Mouse (Mus musculus) adrenal gland (tissue): ENCODE data around the gene Phyh.

Experiments
- intact Hi-C: fragments of 180-260 bp; cut with DNase I; formaldehyde crosslinking; loops from one replicate; pipeline ENCODE4 v1.15.1; 2025
- long read RNA-seq, 2 experiments: library from polyadenylated mRNA; unstranded; transcript quantifications; one replicate each; pipeline ENCODE4 v2.0.0; 2020; ENCODE audit warnings: borderline replicate concordance in 1 of 2; ENCODE audit not compliant: insufficient replicate concordance in 1 of 2

Phyh gene
- long read RNA-seq, experiment 1, transcript Phyh-201 (9 exons, 1,438 nt) = major isoform, 196 of 212 reads
- long read RNA-seq, experiment 1, partial matches to known transcripts = 7 of 212 reads
- long read RNA-seq, experiment 1, other reads (novel, unspliced or antisense) = 4 of 212 reads
- long read RNA-seq, experiment 2, transcript Phyh-201 (9 exons, 1,438 nt) = major isoform, 239 of 251 reads
- long read RNA-seq, experiment 2, partial matches to known transcripts = 3 of 251 reads
- long read RNA-seq, experiment 2, other reads (novel, unspliced or antisense) = 4 of 251 reads

DNA sequence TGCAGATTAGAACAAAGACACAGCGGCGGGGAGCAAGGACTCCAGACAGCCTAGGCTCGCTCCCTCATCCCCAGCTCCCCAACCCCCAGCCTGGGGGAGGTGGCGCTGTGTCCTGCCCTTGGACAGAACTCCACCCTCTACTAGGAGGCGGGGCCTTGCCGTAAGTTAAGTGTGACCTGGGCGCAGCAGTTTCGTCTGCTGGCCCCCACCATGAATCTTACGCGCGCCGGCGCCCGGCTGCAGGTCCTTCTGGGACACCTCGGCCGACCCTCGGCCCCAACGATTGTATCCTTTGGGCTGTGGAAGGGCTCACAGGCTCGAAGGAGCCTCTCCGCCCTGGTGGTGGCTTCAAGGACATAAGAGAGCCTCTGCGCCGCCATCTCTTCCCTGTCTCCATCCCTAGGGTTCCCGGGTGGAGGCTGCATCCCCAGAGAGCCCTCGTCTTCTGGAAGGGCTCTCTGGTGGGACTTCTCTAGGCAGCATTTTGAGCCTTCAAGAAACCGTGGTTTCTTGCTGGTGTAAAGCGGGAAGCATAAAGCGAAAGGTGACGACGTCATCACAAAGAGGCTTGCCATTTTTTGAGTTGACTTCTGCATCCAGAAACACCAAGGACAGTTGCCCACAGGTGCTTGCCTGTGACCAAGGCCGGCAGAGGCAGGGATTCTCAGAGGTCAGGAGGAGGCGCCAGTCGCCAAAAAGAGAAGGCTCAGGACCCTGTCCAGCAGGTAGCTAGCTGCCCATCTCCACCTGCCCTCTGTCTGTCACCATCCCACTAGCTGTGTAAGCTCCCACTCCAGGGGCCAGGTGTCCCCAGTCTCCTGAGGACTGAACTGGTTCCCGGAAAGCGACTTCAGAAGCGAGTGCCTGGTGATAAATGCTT is at the start of gene Phyh:
Gene Phyh, plus strand, starts transcription at position 160 of the 880 bp plus-strand sequence.
- intact Hi-C loops = loop anchor here (5.0 kb wide), 1 partner anchor 68 kb away; no protein-coding TSS in a partner anchor

DNA sequence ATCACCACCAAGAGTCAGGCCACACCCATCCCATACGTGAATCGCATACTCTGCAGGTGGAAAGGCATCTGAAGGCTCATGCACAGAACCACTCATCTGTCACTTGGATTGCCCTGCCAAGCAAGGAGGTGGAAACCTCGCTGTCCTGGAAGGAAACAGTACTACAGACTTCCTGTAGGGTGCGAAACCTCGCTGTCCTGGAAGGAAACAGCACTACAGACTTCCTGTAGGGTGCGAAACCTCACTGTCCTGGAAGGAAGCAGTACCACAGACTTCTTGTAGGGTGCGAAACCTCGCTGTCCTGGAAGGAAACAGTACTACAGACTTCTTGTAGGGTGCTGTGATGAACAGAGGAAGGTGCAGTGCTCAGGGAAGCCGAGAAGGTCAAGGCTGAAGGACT is 46.1 kb upstream of the Phyh start:
- intact Hi-C loops = no loop called here

GRCm38 (mm10) chr2:4873331-4873730 is 45.5 kb upstream of the Phyh start:
- intact Hi-C loops = no loop called here

DNA sequence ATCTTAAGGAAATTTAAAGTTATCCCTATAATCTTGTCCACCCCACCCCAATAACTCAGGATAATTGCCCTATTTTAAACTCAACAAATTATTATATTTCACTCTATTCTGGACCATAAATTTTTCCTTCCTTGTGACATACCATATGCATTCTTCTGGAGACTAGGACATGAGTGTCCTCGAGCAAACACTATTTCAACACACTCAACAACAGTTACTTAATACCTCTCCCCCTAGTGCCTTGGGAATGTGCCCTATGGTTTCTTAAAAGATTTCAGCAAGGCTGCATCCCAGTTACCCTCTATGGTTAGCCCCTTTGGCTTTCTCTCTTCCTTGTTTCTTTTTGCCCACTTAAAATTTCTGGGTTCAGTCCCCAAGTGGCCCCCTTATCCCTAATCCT is 43.7 kb upstream of the Phyh start:
- intact Hi-C loops = no loop called here

- intact Hi-C loops = no loop called here
These were observed 42.7 kb upstream of the Phyh start for GRCm38 (mm10) chr2:4876131-4876530.

DNA sequence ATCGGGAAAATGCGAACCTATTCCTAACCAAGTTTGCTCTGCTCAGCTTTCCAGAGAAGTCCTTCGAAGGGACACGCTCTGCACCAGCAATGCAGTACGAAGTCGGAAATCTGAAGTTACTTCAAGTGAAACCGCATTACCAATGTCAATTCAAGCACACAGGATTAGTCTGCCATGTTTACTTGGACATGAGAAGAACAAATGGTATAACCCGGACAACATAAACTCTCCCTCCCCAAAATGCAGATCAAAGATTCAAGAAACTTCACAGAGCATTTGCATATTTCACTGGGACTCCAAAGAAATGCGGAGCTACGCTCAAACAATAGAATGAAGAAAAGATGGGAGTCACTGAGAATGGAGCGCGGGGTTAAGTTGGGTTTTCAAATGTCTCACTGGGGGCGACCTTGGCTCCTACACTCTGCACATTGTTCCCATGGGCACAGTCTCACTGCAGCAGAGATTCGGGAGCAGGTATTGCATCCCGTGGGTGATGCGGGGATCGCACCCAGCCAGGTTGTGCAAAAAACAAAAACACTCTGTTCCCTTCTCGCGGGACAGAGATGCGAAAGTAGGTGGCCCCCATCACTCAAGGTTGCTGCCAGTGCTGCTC is 38.0 kb upstream of the Phyh start:
- intact Hi-C loops = no loop called here

- intact Hi-C loops = no loop called here
These were observed 37.2 kb upstream of the Phyh start, which contains the start of gene Sephs1 for GRCm38 (mm10) chr2:4881350-4882248. TSS of gene Sephs1 (plus strand) at chr2:4881564.

GRCm38 (mm10) chr2:4882249-4882791 is 36.5 kb upstream of the Phyh start:
- intact Hi-C loops = no loop called here

GRCm38 (mm10) chr2:4883009-4883704 is 35.7 kb upstream of the Phyh start:
- intact Hi-C loops = no loop called here

DNA sequence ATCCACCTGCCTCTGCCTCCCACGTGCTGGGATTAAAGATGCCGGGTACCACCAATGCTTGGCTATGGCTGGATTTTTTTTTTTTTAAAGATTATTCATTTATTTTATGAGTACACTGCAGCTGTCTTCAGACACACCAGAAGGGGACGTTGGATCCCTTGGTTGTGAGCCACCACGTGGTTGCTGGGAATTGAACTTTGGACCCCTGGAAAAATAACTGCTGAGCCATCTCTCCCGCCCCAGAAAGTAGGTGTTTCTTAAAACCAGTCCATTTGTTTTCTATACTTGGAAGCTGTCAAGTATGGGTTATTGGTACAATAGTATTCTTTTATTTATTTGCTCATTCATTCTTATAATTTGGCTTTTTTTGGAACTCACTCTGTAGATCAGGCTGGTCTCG is 31.9 kb upstream of the Phyh start:
- intact Hi-C loops = no loop called here

DNA sequence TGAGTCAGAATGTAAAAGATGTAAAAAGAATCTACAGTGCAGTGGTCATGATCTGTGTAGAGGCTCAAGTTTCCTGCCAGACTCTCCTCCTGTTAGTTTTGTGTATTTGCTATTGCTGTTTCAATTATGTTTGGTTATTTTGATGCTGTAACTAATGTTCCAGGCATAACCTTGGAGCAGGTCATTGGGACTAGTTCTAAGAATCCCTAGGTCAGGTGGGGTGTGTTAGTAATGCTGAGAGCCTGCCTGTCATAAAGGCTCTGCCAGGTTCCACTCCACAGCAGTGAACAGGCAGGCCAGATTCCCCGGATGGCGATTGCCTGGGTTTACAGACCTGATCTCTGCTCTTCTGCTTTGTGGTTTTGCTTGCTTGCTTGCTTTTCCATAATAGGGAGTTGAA is 23.2 kb upstream of the Phyh start:
- intact Hi-C loops = no loop called here

- intact Hi-C loops = no loop called here
These were observed 21.8 kb upstream of the Phyh start for GRCm38 (mm10) chr2:4896970-4897369.

DNA sequence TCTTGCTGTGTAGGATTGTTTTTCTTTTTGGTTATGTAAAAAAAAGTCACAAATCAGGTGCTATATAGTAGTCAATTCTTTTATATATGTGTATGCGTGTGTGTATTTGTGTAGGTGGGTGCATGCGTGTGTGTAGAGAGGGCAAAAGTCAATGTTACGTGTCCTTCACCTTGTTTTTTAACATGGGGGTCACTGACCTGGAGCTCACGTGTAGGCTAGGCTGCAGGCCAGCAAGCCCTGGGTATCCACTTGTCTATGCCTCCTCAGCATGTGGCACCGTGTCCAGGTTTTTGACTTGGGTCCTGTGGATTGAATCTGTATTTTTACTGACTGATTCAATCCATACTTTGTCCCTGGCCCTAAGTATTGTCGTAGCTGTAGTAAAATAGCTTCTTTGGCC is 18.2 kb upstream of the Phyh start:
- intact Hi-C loops = no loop called here

GRCm38 (mm10) chr2:4902346-4902745 is 16.5 kb upstream of the Phyh start:
- intact Hi-C loops = no loop called here

GRCm38 (mm10) chr2:4907120-4907519 is 11.7 kb upstream of the Phyh start:
- intact Hi-C loops = no loop called here

- intact Hi-C loops = no loop called here
These were observed 10.9 kb upstream of the Phyh start for GRCm38 (mm10) chr2:4907916-4908315.

- intact Hi-C loops = no loop called here
These were observed 10.0 kb upstream of the Phyh start for GRCm38 (mm10) chr2:4908771-4909315.

GRCm38 (mm10) chr2:4909909-4910308 is 8.9 kb upstream of the Phyh start:
- intact Hi-C loops = no loop called here

DNA sequence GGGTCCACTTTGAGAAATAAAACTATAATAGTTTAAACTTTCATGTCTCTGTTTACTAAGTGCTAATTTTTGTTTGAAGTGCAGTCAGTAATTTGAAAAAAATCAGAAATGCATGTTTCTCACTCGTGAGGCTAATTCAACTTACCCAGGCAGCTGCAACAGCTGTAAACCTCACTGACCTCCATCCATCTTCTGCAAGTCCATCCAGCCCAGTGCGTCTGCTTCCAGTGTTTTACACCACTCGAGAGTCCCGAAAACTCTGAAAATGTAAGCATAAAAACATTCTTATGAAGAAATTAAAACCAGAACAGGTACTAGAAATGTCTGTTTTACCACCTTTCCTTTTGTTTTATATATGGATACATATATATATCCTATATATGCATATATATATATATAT is 8.3 kb upstream of the Phyh start:
- intact Hi-C loops = no loop called here

DNA sequence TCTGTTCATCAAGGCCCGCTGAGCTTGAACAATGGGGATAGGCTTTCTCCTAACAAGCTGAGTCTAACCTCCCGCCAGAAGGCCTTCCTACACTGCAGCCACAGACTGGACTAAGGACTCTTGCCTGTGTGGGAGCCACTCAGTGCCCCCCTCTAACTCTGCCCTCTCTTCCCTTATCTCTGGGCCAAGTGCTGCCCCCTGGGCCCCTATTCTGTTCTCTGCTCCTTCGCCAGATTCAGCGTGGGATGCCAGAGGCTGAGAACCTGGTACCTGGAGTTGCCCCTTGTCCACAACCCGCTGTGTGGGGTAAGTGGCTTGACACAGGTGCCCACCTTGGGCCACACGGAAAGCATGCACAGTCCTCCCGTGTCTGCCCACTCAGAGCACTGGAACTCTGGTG is 4.9 kb upstream of the Phyh start:
- intact Hi-C loops = no loop called here
